Mouse (Mus musculus): Measurements from ENCODE around the gene Map3k20.

Map3k20 gene

GRCm38 (mm10) chr2:72285256-72285887 is at the start of gene Map3k20:
Gene Map3k20, plus strand, starts transcription at chr2:72285637.
- peak; percentile 67 to 75 for DNase-seq (ENCODE audit: low spot score in 2 of 2)

- no peak for DNase-seq (ENCODE audit: low spot score in 2 of 2)
Measured at GRCm38 (mm10) chr2:72238421-72238820, 47.0 kb upstream of the Map3k20 start.

GRCm38 (mm10) chr2:72238925-72239324 is 46.5 kb upstream of the Map3k20 start:
- DNase-seq (ENCODE audit: low spot score in 2 of 2), result no peak

- DNase-seq (ENCODE audit: low spot score in 2 of 2), result no peak
Measured at GRCm38 (mm10) chr2:72239456-72239855, 46.0 kb upstream of the Map3k20 start.

GRCm38 (mm10) chr2:72239993-72240392 is 45.4 kb upstream of the Map3k20 start:
- DNase-seq (ENCODE audit: low spot score in 2 of 2), result no peak

- no peak for DNase-seq (ENCODE audit: low spot score in 2 of 2)
Measured at GRCm38 (mm10) chr2:72240691-72241090, 44.7 kb upstream of the Map3k20 start.

- DNase-seq (ENCODE audit: low spot score in 2 of 2), result peak in 1 of 2 experiments; percentile 16
Measured at GRCm38 (mm10) chr2:72241714-72242472, 43.5 kb upstream of the Map3k20 start.

- peak; percentile 41 to 57 for DNase-seq (ENCODE audit: low spot score in 2 of 2)
Measured at GRCm38 (mm10) chr2:72242910-72243675, 42.3 kb upstream of the Map3k20 start.

GRCm38 (mm10) chr2:72245631-72246030 is 39.8 kb upstream of the Map3k20 start:
- DNase-seq (ENCODE audit: low spot score in 2 of 2), result no peak

- no peak for DNase-seq (ENCODE audit: low spot score in 2 of 2)
Measured at GRCm38 (mm10) chr2:72246376-72246775, 39.1 kb upstream of the Map3k20 start.

- no peak for DNase-seq (ENCODE audit: low spot score in 2 of 2)
Measured at GRCm38 (mm10) chr2:72247819-72248218, 37.6 kb upstream of the Map3k20 start.

- DNase-seq (ENCODE audit: low spot score in 2 of 2), result no peak
Measured at GRCm38 (mm10) chr2:72252510-72253505, 32.6 kb upstream of the Map3k20 start.

- DNase-seq (ENCODE audit: low spot score in 2 of 2), result no peak
Measured at GRCm38 (mm10) chr2:72253882-72254281, 31.6 kb upstream of the Map3k20 start.

GRCm38 (mm10) chr2:72254813-72255582 is 30.4 kb upstream of the Map3k20 start:
- no peak for DNase-seq (ENCODE audit: low spot score in 2 of 2)

- DNase-seq (ENCODE audit: low spot score in 2 of 2), result peak in 1 of 2 experiments; percentile 28
Measured at GRCm38 (mm10) chr2:72260704-72261103, 24.7 kb upstream of the Map3k20 start.

GRCm38 (mm10) chr2:72262814-72263480 is 22.5 kb upstream of the Map3k20 start:
- DNase-seq (ENCODE audit: low spot score in 2 of 2), result no peak

GRCm38 (mm10) chr2:72267390-72267789 is 18.0 kb upstream of the Map3k20 start:
- no peak for DNase-seq (ENCODE audit: low spot score in 2 of 2)

GRCm38 (mm10) chr2:72269651-72270341 is 15.6 kb upstream of the Map3k20 start:
- DNase-seq (ENCODE audit: low spot score in 2 of 2), result peak in 1 of 2 experiments; percentile 32

- no peak for DNase-seq (ENCODE audit: low spot score in 2 of 2)
Measured at GRCm38 (mm10) chr2:72278247-72278873, 7.1 kb upstream of the Map3k20 start.
